Mouse (Mus musculus) monocyte, adult 59 days (primary cell): ENCODE results near the gene Kmt2b. TPM values are rescaled to one million over a fixed set of nuclear protein-coding genes. Genes with fewer than 3 reads are reported as not detected.

Experiments used
- total RNA-seq, 2 experiments: library from RNA; stranded (reverse); gene quantifications; one replicate each; pipeline ENCODE4 v1.2.4; 2023

Gene Kmt2b
- total RNA-seq = 10 to 100 TPM; 68.9 to 78.9 TPM

GRCm38 (mm10) chr7:30588676-30589434, at the start of gene Kmt2b:
Gene Kmt2b (minus strand): TSS chr7:30588726.

GRCm38 (mm10) chr7:30635752-30636151, 47.2 kb upstream of the Kmt2b start, which contains the start of gene Etv2:
Gene Etv2 (minus strand): TSS chr7:30635852.

GRCm38 (mm10) chr7:30625530-30626384, 37.2 kb upstream of the Kmt2b start, which contains the start of gene Cox6b1:
Gene Cox6b1 (minus strand): TSS chr7:30626151.

GRCm38 (mm10) chr7:30612654-30613402, 24.3 kb upstream of the Kmt2b start, which contains the start of gene Upk1a:
Gene Upk1a (minus strand): TSS chr7:30612847.

GRCm38 (mm10) chr7:30598786-30599185, 10.3 kb upstream of the Kmt2b start, which contains the start of gene Zbtb32:
Gene Zbtb32 (minus strand): TSS chr7:30598909.

GRCm38 (mm10) chr7:30564970-30565571, 23.5 kb downstream of the Kmt2b start, which contains the start of gene Igflr1:
Gene Igflr1 (plus strand): TSS chr7:30565427.

GRCm38 (mm10) chr7:30563117-30563905, 25.2 kb downstream of the Kmt2b start, which contains the start of the genes U2af1l4, Gm49396 and Psenen:
Gene U2af1l4 (plus strand): TSS chr7:30563301.
Gene Gm49396 (plus strand): TSS chr7:30563344.
Gene Psenen (minus strand): TSS chr7:30563627.

GRCm38 (mm10) chr7:30559443-30559954, 29.0 kb downstream of the Kmt2b start, which contains the start of gene Lin37:
Gene Lin37 (minus strand): TSS chr7:30559838.

GRCm38 (mm10) chr7:30552102-30553020, 36.2 kb downstream of the Kmt2b start, which contains the start of the genes Hspb6 and Proser3:
Gene Hspb6 (plus strand): TSS chr7:30552178.
Gene Proser3 (minus strand): TSS chr7:30552299.

GRCm38 (mm10) chr7:30534633-30535577, 53.6 kb downstream of the Kmt2b start, which contains the start of gene Arhgap33:
Gene Arhgap33 (minus strand): TSS chr7:30535060.

Other genes with a start within 250 kb of the Kmt2b start
- gene Lrfn3, start 226.0 kb downstream of the Kmt2b start, total RNA-seq = under 1 TPM in 1 of 2 experiments, not detected in 1; 0.21 TPM
- 1,000 to 10,000 TPM; 2,439 to 2,603 TPM for gene Tyrobp, start 175.0 kb downstream of the Kmt2b start, total RNA-seq
- 10 to 100 TPM; 45.6 to 46.9 TPM for gene Hcst, start 168.9 kb downstream of the Kmt2b start, total RNA-seq
- 100 to 1,000 TPM; 116 to 140 TPM for gene Nfkbid, start 167.0 kb downstream of the Kmt2b start, total RNA-seq
- 1 to 10 TPM in 1 of 2 experiments, under 1 TPM in 1; 0.81 to 1.6 TPM for gene Aplp1, start 143.2 kb downstream of the Kmt2b start, total RNA-seq
- not detected for gene Kirrel2, start 131.0 kb downstream of the Kmt2b start, total RNA-seq
- gene Nphs1, start 130.4 kb downstream of the Kmt2b start, total RNA-seq = not detected
- gene Prodh2, start 95.1 kb downstream of the Kmt2b start, total RNA-seq = not detected
- 1 to 10 TPM; 1.3 to 2.7 TPM for gene Arhgap33, start 53.7 kb downstream of the Kmt2b start, total RNA-seq
- 1 to 10 TPM; 2.1 to 3.2 TPM for gene Hspb6, start 36.5 kb downstream of the Kmt2b start, total RNA-seq
- 10 to 100 TPM in 1 of 2 experiments, 1 to 10 TPM in 1; 5.3 to 10.2 TPM for gene Proser3, start 36.4 kb downstream of the Kmt2b start, total RNA-seq
- gene Lin37, start 28.9 kb downstream of the Kmt2b start, total RNA-seq = 10 to 100 TPM; 31.9 to 38.0 TPM
- gene U2af1l4, start 25.4 kb downstream of the Kmt2b start, total RNA-seq = 10 to 100 TPM; 66.5 to 69.1 TPM
- 1 to 10 TPM; 7.5 to 7.7 TPM for gene Gm49396, start 25.4 kb downstream of the Kmt2b start, total RNA-seq
- 100 to 1,000 TPM; 138 to 143 TPM for gene Psenen, start 25.1 kb downstream of the Kmt2b start, total RNA-seq
- 1 to 10 TPM; 2.0 to 5.9 TPM for gene Igflr1, start 23.3 kb downstream of the Kmt2b start, total RNA-seq
- gene Zbtb32, start 10.2 kb upstream of the Kmt2b start, total RNA-seq = 1 to 10 TPM in 1 of 2 experiments, under 1 TPM in 1; 0.66 to 3.2 TPM
- gene Upk1a, start 24.1 kb upstream of the Kmt2b start, total RNA-seq = not detected
- 100 to 1,000 TPM; 279 to 306 TPM for gene Cox6b1, start 37.4 kb upstream of the Kmt2b start, total RNA-seq
- not detected for gene Etv2, start 47.1 kb upstream of the Kmt2b start, total RNA-seq
- gene Rbm42, start 61.6 kb upstream of the Kmt2b start, total RNA-seq = 100 to 1,000 TPM in 1 of 2 experiments, 10 to 100 TPM in 1; 92.9 to 103 TPM
- 10 to 100 TPM in 1 of 2 experiments, 1 to 10 TPM in 1; 9.9 to 12.1 TPM for gene Haus5, start 76.3 kb upstream of the Kmt2b start, total RNA-seq
- not detected for gene Pmis2, start 82.9 kb upstream of the Kmt2b start, total RNA-seq
- gene 2200002J24Rik, start 110.2 kb upstream of the Kmt2b start, total RNA-seq = not detected
- gene Atp4a, start 123.5 kb upstream of the Kmt2b start, total RNA-seq = not detected
- gene Tmem147, start 140.8 kb upstream of the Kmt2b start, total RNA-seq = 10 to 100 TPM; 51.6 to 63.4 TPM
- not detected for gene Gapdhs, start 155.0 kb upstream of the Kmt2b start, total RNA-seq
- 1 to 10 TPM; 2.8 to 3.8 TPM for gene Sbsn, start 162.7 kb upstream of the Kmt2b start, total RNA-seq
- 1 to 10 TPM in 1 of 2 experiments, not detected in 1; 1.3 TPM for gene Dmkn, start 175.0 kb upstream of the Kmt2b start, total RNA-seq
- gene Krtdap, start 199.2 kb upstream of the Kmt2b start, total RNA-seq = not detected
- gene Ffar2, start 235.0 kb upstream of the Kmt2b start, total RNA-seq = 1 to 10 TPM; 1.8 to 2.3 TPM